Mouse (Mus musculus) liver, embryonic 12.5 days (tissue): ENCODE measurements at regions not wholly inside any gene's neighbourhood (a gene's known extent, or its start where the extent isn't known, plus 50 kb on each side); places are given as distances from the start of the nearest gene placed in this dataset.

Experiments used
- ATAC-seq: fragments of 200-750 bp; cut with Nextera tagmentation; 2 replicates; pipeline ENCODE4 v1.8.0; 2017; ENCODE audit warnings: moderate number of reproducible peaks, mild to moderate bottlenecking, moderate library complexity
- H3K27ac ChIP-seq: fragments of 300-500 bp; sonication (generic); 2 replicates; pipeline ENCODE4 v1.5.1; 2016; ENCODE audit warnings: mild to moderate bottlenecking
- H3K27me3 ChIP-seq: fragments of 300-500 bp; sonication (generic); replicated peaks from 2 replicates; pipeline ENCODE4 v1.6.1; 2016; ENCODE audit warnings: mild to moderate bottlenecking, moderate library complexity
- H3K36me3 ChIP-seq: fragments of 300-500 bp; sonication (generic); 2 replicates; pipeline ENCODE4 v1.6.1; 2016; ENCODE audit warnings: mild to moderate bottlenecking, moderate library complexity
- H3K4me1 ChIP-seq: fragments of 300-500 bp; sonication (generic); 2 replicates; pipeline ENCODE4 v1.6.1; 2016
- H3K4me2 ChIP-seq: fragments of 300-500 bp; sonication (generic); 2 replicates; pipeline ENCODE4 v1.6.1; 2016; ENCODE audit warnings: mild to moderate bottlenecking, moderate library complexity
- H3K4me3 ChIP-seq: fragments of 300-500 bp; sonication (generic); 2 replicates; pipeline ENCODE4 v1.5.1; 2016; ENCODE audit warnings: mild to moderate bottlenecking, moderate library complexity
- H3K9ac ChIP-seq: fragments of 300-500 bp; sonication (generic); 2 replicates; pipeline ENCODE4 v1.6.1; 2016; ENCODE audit warnings: mild to moderate bottlenecking, moderate library complexity
- H3K9me3 ChIP-seq: fragments of 300-500 bp; sonication (generic); replicated peaks from 2 replicates; pipeline ENCODE4 v1.6.1; 2016; ENCODE audit warnings: mild to moderate bottlenecking, moderate library complexity
- WGBS: fragments of 180-500 bp; shearing (Covaris S2); methylation state at CpG from one replicate; pipeline ENCODE4 v1.1.7; 2016; ENCODE audit not compliant: insufficient replicate concordance; 5-methylcytosine and 5-hydroxymethylcytosine counted together

GRCm38 (mm10) chr10:46331599-46332283 is 754.1 kb downstream of the Hace1 start:
- Histone ChIP-seq H3K4me2 (no peak overlapping the region), H3K9me3 (no peaks in the 10 kb centered on the region), H3K4me1 (no peaks in the 10 kb centered on the region), H3K9ac (no peak overlapping the region), H3K4me3 (no peak overlapping the region), H3K27me3 (no peaks in the 10 kb centered on the region), H3K27ac (no peak overlapping the region), H3K36me3 (no peaks in the 10 kb centered on the region)
- no peak for ATAC-seq

- H3K9ac ChIP-seq = no peak overlapping the region
- no peak overlapping the region for H3K4me2 ChIP-seq
- no peaks in the 10 kb centered on the region for H3K36me3 ChIP-seq
- no peaks in the 10 kb centered on the region for H3K27me3 ChIP-seq
- H3K9me3 ChIP-seq = no peaks in the 10 kb centered on the region
- H3K4me3 ChIP-seq = no peak overlapping the region
- H3K27ac ChIP-seq = no peak overlapping the region
- ATAC-seq = no peak
- no peaks in the 10 kb centered on the region for H3K4me1 ChIP-seq
These were observed 755.6 kb downstream of the Hace1 start for GRCm38 (mm10) chr10:46333231-46333630.

- ATAC-seq = no peak
- Histone ChIP-seq H3K27me3 (no peaks in the 10 kb centered on the region), H3K36me3 (no peaks in the 10 kb centered on the region), H3K27ac (no peak overlapping the region), H3K9ac (no peak overlapping the region), H3K4me2 (no peak overlapping the region), H3K9me3 (no peaks in the 10 kb centered on the region), H3K4me1 (no peaks in the 10 kb centered on the region), H3K4me3 (no peak overlapping the region)
- 46% methylated on average over 4 of the region's 4 CpGs for WGBS
These were observed 767.7 kb downstream of the Hace1 start for GRCm38 (mm10) chr10:46345315-46345714.

- Histone ChIP-seq H3K36me3 (no peaks in the 10 kb centered on the region), H3K4me3 (no peak overlapping the region), H3K4me1 (no peaks in the 10 kb centered on the region), H3K9ac (no peak overlapping the region), H3K4me2 (no peak overlapping the region), H3K27me3 (no peaks in the 10 kb centered on the region), H3K27ac (no peak overlapping the region), H3K9me3 (no peaks in the 10 kb centered on the region)
- 74% methylated on average over 4 of the region's 4 CpGs for WGBS
- no peak for ATAC-seq
These were observed 772.0 kb downstream of the Hace1 start for GRCm38 (mm10) chr10:46349613-46350012.

GRCm38 (mm10) chr10:46350196-46350595 is 772.6 kb downstream of the Hace1 start:
- no peaks in the 10 kb centered on the region for H3K9me3 ChIP-seq
- no peak for ATAC-seq
- H3K4me2 ChIP-seq = no peak overlapping the region
- no peaks in the 10 kb centered on the region for H3K4me1 ChIP-seq
- no peak overlapping the region for H3K9ac ChIP-seq
- H3K4me3 ChIP-seq = no peak overlapping the region
- 69% methylated on average over 2 of the region's 2 CpGs for WGBS
- no peaks in the 10 kb centered on the region for H3K27me3 ChIP-seq
- no peak overlapping the region for H3K27ac ChIP-seq
- no peaks in the 10 kb centered on the region for H3K36me3 ChIP-seq

GRCm38 (mm10) chr10:46356775-46357174 is 779.1 kb downstream of the Hace1 start:
- 29% methylated on average over 1 of the region's 1 CpGs for WGBS
- no peaks in the 10 kb centered on the region for H3K27me3 ChIP-seq

GRCm38 (mm10) chr10:46373715-46374475 is 796.3 kb downstream of the Hace1 start:
- no peak for ATAC-seq
- H3K36me3 ChIP-seq = no peaks in the 10 kb centered on the region
- no peaks in the 10 kb centered on the region for H3K27me3 ChIP-seq
- 72% methylated on average over 7 of the region's 7 CpGs for WGBS
- no peak overlapping the region for H3K27ac ChIP-seq
- no peak overlapping the region for H3K4me3 ChIP-seq
- H3K4me1 ChIP-seq = no peaks in the 10 kb centered on the region
- H3K9me3 ChIP-seq = no peaks in the 10 kb centered on the region
- no peak overlapping the region for H3K9ac ChIP-seq
- no peak overlapping the region for H3K4me2 ChIP-seq

More at GRCm38 (mm10) chr10:46356775-46357174, 779.1 kb downstream of the Hace1 start:
- Histone ChIP-seq H3K4me3 (no peak overlapping the region), H3K9me3 (no peaks in the 10 kb centered on the region), H3K4me2 (no peak overlapping the region), H3K4me1 (no peaks in the 10 kb centered on the region), H3K9ac (no peak overlapping the region), H3K36me3 (no peaks in the 10 kb centered on the region), H3K27ac (no peak overlapping the region)
- ATAC-seq = peak; percentile 73

- no peak overlapping the region for H3K9ac ChIP-seq
- no peaks in the 10 kb centered on the region for H3K27me3 ChIP-seq
- H3K4me2 ChIP-seq = no peak overlapping the region
- H3K4me3 ChIP-seq = no peak overlapping the region
- no peaks in the 10 kb centered on the region for H3K4me1 ChIP-seq
- H3K9me3 ChIP-seq = no peaks in the 10 kb centered on the region
- ATAC-seq = no peak
- H3K36me3 ChIP-seq = no peaks in the 10 kb centered on the region
- no peak overlapping the region for H3K27ac ChIP-seq
- 71% methylated on average over 3 of the region's 3 CpGs for WGBS
These were observed 797.0 kb downstream of the Hace1 start for GRCm38 (mm10) chr10:46374646-46375045.

GRCm38 (mm10) chr10:46397089-46397488 is 819.5 kb downstream of the Hace1 start:
- Histone ChIP-seq H3K4me1 (no peaks in the 10 kb centered on the region), H3K36me3 (no peaks in the 10 kb centered on the region), H3K27me3 (no peaks in the 10 kb centered on the region), H3K4me3 (no peak overlapping the region), H3K27ac (no peak overlapping the region), H3K4me2 (no peak overlapping the region), H3K9me3 (no peaks in the 10 kb centered on the region), H3K9ac (no peak overlapping the region)
- WGBS = 57% methylated on average over 4 of the region's 4 CpGs
- no peak for ATAC-seq

- H3K36me3 ChIP-seq = no peaks in the 10 kb centered on the region
- H3K4me3 ChIP-seq = no peak overlapping the region
- ATAC-seq = no peak
- H3K27ac ChIP-seq = no peak overlapping the region
- H3K9ac ChIP-seq = no peak overlapping the region
- H3K9me3 ChIP-seq = no peaks in the 10 kb centered on the region
- no peaks in the 10 kb centered on the region for H3K27me3 ChIP-seq
- H3K4me2 ChIP-seq = no peak overlapping the region
- no peaks in the 10 kb centered on the region for H3K4me1 ChIP-seq
- 59% methylated on average over 2 of the region's 2 CpGs for WGBS
These were observed 826.3 kb downstream of the Hace1 start for GRCm38 (mm10) chr10:46403883-46404282.
